Mouse (Mus musculus): Measurements from ENCODE around the gene Gm43552.

- TF ChIP-seq CTCF (conservative IDR thresholded peaks at IDR 0.05; ENCODE audit: low read length), result no peak
- no peak for TF ChIP-seq NANOG (IDR thresholded peaks at IDR 0.05; ENCODE audit: borderline replicate concordance, low read length)
- TF ChIP-seq POU5F1 (IDR thresholded peaks at IDR 0.05; ENCODE audit: borderline replicate concordance, low read length), result no peak
Measured at GRCm38 (mm10) chr5:65387008-65387867, 105.4 kb downstream of the Gm43552 start.
